Mouse (Mus musculus): Measurements from ENCODE around the gene Olfr33.

DNA sequence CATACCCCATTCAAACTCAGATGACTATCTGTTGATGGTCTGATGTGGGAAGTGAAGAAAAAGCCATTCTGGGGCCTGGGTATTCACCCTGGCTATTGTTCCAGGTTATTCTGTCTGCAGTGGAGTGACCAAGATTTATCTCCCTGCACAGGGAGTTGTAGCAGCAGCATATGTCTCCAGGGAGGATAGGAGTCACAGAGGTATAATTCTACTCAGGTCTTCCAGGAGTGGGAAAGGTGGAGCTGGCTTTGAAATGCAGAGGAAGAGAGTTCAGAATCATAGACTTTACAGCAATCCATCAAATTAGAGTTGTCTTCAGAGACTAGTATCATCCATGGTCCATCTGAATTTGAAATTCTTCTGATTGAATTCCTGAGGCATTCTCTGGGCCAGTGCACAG lies 8.5 kb upstream of the Olfr33 start, which contains the start of gene Olfr559:
- TF ChIP-seq CTCF (IDR thresholded peaks at IDR 0.05; ENCODE audit: borderline replicate concordance, insufficient read depth, low read depth, low read length) (no peak), POLR2A (IDR thresholded peaks at IDR 0.05; ENCODE audit: borderline replicate concordance, insufficient read depth, low read length) (no peak)
